Mouse (Mus musculus) regulatory T cell (primary cell): ENCODE data around the gene Kdf1.

Experiments used
- in situ Hi-C: fragments of 300-600 bp; cut with MboI, MseI; formaldehyde crosslinking; loops from one replicate; pipeline ENCODE4 v1.15.1; 2025; ENCODE audit warnings: high pct_unique_total_duplicates

Kdf1 gene

GRCm38 (mm10) chr4:133553448-133554330 lies 34.9 kb downstream of the Kdf1 start:
- in situ Hi-C loops, result no loop called here

DNA sequence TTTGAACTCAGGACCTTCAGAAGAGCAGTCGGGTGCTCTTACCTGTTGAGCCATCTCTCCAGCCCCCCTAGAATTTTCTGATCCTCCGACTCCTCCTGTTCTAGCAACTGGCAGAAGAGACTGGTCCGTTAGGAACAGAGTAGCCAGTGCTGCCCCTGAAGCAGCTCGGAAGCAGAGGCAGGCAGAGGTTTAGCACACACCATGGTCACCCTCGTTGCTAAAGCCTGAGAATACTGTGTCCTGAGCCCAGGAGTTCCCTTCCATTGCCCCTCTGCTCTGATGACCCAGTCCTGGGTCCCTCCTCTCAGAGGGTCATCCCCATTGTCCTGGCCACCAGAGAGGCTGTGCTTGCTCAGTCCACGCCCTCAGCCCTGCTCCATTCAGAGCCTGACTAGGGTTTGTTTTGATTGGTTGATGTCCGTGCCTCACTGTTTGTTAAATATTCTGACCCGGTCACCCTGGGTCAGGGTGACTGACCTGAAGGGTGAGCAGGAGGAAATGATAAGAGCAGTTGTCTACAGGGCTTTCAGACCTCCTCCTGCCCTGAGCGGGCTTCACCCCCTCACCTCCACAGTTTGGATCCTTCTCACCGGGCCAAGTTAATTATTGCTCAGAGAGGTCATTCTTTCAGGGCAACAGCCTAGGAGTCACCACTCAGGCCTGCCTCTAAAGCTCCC lies 38.4 kb downstream of the Kdf1 start:
- in situ Hi-C loops, result no loop called here

DNA sequence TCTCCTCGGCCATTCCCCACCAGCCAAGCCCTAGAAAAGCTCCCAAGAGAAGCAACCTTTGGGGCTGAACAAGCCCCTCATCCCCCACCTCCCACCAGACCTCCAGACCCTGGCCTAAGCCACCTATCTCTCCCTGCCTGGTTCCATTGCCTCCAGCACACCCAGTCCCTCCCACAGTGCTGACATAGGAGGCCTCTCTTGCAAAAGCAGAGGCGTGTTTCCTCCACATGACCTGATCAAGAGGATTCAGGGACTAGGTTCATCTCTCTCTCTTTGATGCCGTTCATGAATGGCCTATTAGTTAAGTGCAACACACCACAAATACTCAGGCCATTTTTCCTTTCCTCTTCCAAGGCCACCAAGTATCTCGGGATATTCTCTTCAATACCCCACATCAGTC lies 41.1 kb downstream of the Kdf1 start:
- in situ Hi-C loops, result loop anchor here (10.0 kb wide), 1 partner anchor 875 kb away; no protein-coding TSS in a partner anchor

DNA sequence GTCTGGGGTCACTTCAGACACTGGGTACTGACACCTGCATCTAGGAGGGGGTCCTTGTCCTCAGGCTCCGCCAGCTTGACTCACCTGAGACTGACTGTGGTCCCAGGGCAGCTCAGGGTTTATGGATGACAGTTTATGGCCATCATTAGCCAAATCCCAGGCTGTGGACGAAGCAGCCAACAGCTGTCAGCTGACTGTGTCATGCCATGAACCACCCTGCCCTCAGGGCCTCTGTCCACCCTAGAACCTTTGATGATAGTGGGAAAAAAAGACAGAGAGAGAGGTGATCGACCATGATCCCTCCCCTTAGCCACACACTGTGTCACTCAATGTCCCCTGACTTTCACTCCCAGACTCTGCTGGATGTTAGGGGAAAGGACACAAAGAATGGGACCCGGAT lies 42.9 kb downstream of the Kdf1 start:
- in situ Hi-C loops, result loop anchor here (10.0 kb wide), 1 partner anchor 873 kb away; no protein-coding TSS in a partner anchor

GRCm38 (mm10) chr4:133563123-133563571 lies 44.4 kb downstream of the Kdf1 start:
- in situ Hi-C loops, result loop anchor here (10.0 kb wide), 1 partner anchor 872 kb away; no protein-coding TSS in a partner anchor

DNA sequence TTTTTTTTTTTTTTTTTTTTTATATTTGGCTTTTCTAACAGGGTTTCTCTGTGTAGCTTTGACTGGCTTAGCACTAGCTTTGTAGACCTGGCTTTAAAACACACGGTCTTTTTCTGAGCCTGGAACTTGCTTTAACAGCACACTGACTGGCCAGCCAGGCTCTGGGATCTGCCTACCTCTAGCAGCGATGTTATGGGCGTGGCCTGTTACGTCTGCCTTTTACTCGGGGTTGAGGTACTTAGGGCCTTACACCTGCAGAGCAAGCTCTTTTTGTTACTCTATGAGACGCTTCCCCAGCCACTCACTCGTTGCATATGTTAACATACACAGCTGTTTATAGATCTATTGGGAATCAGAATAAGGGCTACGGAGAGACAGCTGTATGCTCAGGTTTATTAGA lies 48.5 kb downstream of the Kdf1 start:
- in situ Hi-C loops, result loop anchor here (10.0 kb wide), 1 partner anchor 868 kb away; no protein-coding TSS in a partner anchor

DNA sequence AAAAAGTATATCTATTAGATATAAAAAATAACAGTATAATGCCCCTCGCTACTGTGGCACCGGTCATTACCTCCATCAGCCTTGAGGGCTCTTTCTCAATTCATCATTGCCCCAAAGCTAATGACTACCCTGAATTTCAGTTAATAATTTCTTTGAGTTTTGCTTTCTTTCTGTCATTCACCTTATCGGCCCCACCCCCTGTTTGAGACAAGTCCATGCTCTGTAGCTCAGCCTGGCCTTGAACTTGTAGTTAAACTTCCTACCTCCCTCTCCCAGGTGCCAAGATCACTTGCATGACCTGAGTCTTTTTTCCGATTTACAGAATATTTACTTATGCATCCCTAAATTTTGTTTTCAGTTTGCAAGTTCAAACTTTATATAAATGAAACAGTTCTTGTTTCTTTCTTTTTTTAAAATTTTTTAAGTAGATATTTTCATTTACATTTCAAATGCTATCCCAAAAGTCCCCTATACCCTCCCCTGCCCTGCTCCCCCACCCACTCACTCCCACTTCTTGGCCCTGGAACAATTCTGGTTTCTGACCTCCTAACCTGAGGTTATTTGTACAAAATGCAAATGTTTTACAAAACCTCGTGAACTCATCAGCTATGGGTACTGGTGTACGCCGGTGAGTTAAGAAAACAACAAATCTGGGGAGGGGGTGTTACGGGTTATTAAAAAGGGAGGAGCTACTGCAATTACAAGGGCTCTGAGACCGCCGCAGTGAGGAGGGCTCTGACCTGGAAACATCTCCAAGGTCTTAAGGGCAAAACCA lies 50.7 kb downstream of the Kdf1 start:
- in situ Hi-C loops, result loop anchor here (10.0 kb wide), 1 partner anchor 865 kb away; no protein-coding TSS in a partner anchor

- in situ Hi-C loops, result no loop called here
These were observed 51.3 kb downstream of the Kdf1 start for GRCm38 (mm10) chr4:133570066-133570466.

- in situ Hi-C loops, result no loop called here
These were observed 55.5 kb downstream of the Kdf1 start, which contains the start of gene Gpatch3 for GRCm38 (mm10) chr4:133574070-133574842. Gene Gpatch3, plus strand, starts transcription at chr4:133574745.

GRCm38 (mm10) chr4:133574843-133575202 lies 56.1 kb downstream of the Kdf1 start:
- in situ Hi-C loops, result no loop called here

DNA sequence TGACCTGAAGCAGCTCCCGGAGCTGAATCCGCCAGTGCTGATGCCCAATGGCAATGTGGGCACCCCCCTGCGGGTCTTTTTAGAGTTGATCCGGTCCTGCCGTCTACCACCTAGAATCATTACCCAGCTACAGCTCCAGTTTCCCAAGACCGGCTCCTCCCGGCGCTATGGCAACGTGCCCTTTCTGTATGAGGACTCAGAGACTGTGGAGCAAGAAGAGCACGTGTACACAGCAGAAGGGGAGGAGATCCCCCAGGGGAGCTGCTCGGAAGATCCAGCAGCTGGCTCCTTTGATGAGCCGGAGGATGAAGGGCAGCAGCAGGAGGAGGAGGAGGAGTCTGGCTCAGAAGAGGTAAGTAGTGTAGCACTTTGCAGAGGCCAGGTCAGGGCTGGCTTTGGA lies 59.2 kb downstream of the Kdf1 start:
- in situ Hi-C loops, result no loop called here
